Mouse (Mus musculus): Measurements from ENCODE around the gene Slc41a1. TPM values are rescaled to one million over a fixed set of nuclear protein-coding genes. Genes with fewer than 3 reads are reported as not detected.

Slc41a1 gene
- total and polyA plus RNA-seq, 3 experiments = 6.3 to 10.7 (median 8.8) TPM

DNA sequence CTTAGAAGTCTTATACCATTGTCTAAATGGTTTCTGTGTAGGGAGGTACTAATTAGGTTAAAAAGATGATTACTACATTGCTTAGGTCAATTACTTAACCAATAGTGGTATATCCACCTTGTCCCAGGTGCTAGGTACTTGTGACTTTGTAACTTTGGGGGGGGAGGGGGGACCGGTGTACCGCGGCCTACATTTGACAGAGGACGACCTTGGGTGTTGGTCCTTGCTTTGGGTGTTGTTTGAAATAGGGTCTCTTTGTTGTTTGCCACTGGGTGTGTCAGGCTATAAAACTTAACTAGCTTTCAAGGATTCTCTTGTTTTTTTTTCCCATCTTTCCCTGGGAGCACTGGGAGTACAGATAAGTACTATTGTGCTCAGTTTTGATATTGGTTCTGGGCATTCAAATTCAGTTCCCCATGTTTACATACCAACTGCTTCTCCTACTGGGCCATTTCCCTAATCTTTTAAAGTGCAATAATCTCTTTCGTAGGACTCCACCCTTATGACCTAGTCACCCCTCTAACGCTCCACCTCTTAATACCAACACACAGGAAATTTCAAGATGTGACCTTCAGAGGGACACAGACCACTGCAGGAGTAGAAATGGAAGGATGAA is 62.9 kb downstream of the Slc41a1 start:
- no peak overlapping the region for H3K27ac ChIP-seq (ENCODE audit: insufficient read depth, low read depth)
- dilution Hi-C loops (cut with MboI; ENCODE audit: extremely low pct_ligation_motif_present, extremely low pct_unique_long_range_greater_than_20kb, low sequenced_read_pairs) = no loop called here
- no peak overlapping the region for H3K4me3 ChIP-seq (replicated peaks in 1 of 3; ENCODE audit: low read depth in 2 of 3, low read length in 2 of 3, poor library complexity in 1 of 3)
- DNase-seq (ENCODE audit: extremely low read depth) = no peak
- no peaks in the 10 kb centered on the region for H3K27me3 ChIP-seq (replicated peaks)
- no peak for TF ChIP-seq MAFK (IDR thresholded peaks at IDR 0.05; ENCODE audit: insufficient replicate concordance, low read length)
- no peak for TF ChIP-seq ETS1 (conservative IDR thresholded peaks at IDR 0.05; ENCODE audit: low read depth, low read length)
- no peak for TF ChIP-seq HCFC1 (IDR thresholded peaks at IDR 0.05; ENCODE audit: low read depth, low read length)
- no peak for TF ChIP-seq E2F4 (IDR thresholded peaks at IDR 0.05; ENCODE audit: insufficient replicate concordance, low read depth, low read length)
- TF ChIP-seq JUN (IDR thresholded peaks at IDR 0.05; ENCODE audit: insufficient read depth, low read depth, low read length) = no peak
- TF ChIP-seq ZKSCAN1 (IDR thresholded peaks at IDR 0.05; ENCODE audit: borderline replicate concordance, low read depth, low read length) = no peak
- TF ChIP-seq SMC3 (IDR thresholded peaks at IDR 0.05; ENCODE audit: low read depth, low read length) = no peak
- no peak for TF ChIP-seq PAX5 (IDR thresholded peaks at IDR 0.05; ENCODE audit: low read length)
- TF ChIP-seq ZC3H11A (IDR thresholded peaks at IDR 0.05; ENCODE audit: low read depth, low read length) = no peak
- H3K36me3 ChIP-seq (replicated peaks in 1 of 2; ENCODE audit: control insufficient read depth in 1 of 2, insufficient read depth in 1 of 2, low read length in 1 of 2) = no peaks in the 10 kb centered on the region
- no peaks in the 10 kb centered on the region for H3K79me2 ChIP-seq (replicated peaks; ENCODE audit: control insufficient read depth, extremely low read depth, insufficient read depth, poor library complexity, severe bottlenecking)
- H3K9ac ChIP-seq (ENCODE audit: insufficient read depth, low read depth) = no peak overlapping the region
- in situ Hi-C loops (cut with MboI; ENCODE audit: low pct_ligation_motif_present, low pct_unique_long_range_greater_than_20kb, low sequenced_read_pairs) = no loop called here
- no peak overlapping the region for H3K4me2 ChIP-seq (ENCODE audit: insufficient read depth, low read depth, poor library complexity, severe bottlenecking)
- peaks cover 0 to 4% of the 10 kb centered on the region in 2 experiments; a peak in 1 of 4 replicates for H3K4me1 ChIP-seq (ENCODE audit: control insufficient read depth in 1 of 2, insufficient read depth in 2 of 2)
- no peaks in the 10 kb centered on the region for H3K9me3 ChIP-seq (replicated peaks; ENCODE audit: low read length)

DNA sequence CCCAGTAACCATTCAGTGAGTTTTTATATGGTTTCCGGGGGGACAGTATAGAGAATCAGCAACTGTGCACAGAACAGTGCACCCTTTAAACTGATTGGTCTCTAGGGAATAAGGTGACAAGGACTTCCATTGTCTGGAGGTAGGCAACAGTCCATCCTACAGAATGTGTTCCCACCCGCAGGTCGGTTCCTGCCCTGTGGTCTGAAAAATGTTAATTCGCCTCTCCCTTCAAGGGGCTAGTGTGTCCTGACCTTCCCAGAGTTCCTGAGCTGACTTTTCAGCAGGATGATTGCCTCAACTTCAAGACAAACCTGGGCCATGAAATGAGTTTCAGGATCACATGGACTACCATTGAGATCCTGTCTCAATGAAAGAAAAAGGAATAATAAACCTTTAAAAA is 64.1 kb downstream of the Slc41a1 start:
- no peaks in the 10 kb centered on the region for H3K79me2 ChIP-seq (replicated peaks; ENCODE audit: control insufficient read depth, extremely low read depth, insufficient read depth, poor library complexity, severe bottlenecking)
- H3K4me2 ChIP-seq (ENCODE audit: insufficient read depth, low read depth, poor library complexity, severe bottlenecking) = no peak overlapping the region
- in situ Hi-C loops (cut with MboI; ENCODE audit: low pct_ligation_motif_present, low pct_unique_long_range_greater_than_20kb, low sequenced_read_pairs) (no loop called here), dilution Hi-C loops (cut with MboI; ENCODE audit: extremely low pct_ligation_motif_present, extremely low pct_unique_long_range_greater_than_20kb, low sequenced_read_pairs) (no loop called here)
- H3K9me3 ChIP-seq (replicated peaks; ENCODE audit: low read length) = no peaks in the 10 kb centered on the region
- TF ChIP-seq MAZ (IDR thresholded peaks at IDR 0.05; ENCODE audit: low read depth, low read length) = no peak
- TF ChIP-seq TCF12 (IDR thresholded peaks at IDR 0.05; ENCODE audit: low read depth, low read length) = no peak
- no peak for TF ChIP-seq POLR2AphosphoS2 (IDR thresholded peaks at IDR 0.05; ENCODE audit: low read depth, low read length)
- TF ChIP-seq ETS1 (conservative IDR thresholded peaks at IDR 0.05; ENCODE audit: low read depth, low read length) = no peak
- no peak for TF ChIP-seq MAX (IDR thresholded peaks at IDR 0.05; ENCODE audit: low read length)
- no peak for TF ChIP-seq SIN3A (IDR thresholded peaks at IDR 0.05; ENCODE audit: low read length)
- no peak for TF ChIP-seq MXI1 (IDR thresholded peaks at IDR 0.05; ENCODE audit: low read depth, low read length)
- TF ChIP-seq USF2 (conservative IDR thresholded peaks at IDR 0.05; ENCODE audit: low read depth, low read length) = no peak
- no peak for DNase-seq (ENCODE audit: extremely low read depth)
- peaks cover 0 to 4% of the 10 kb centered on the region in 2 experiments; a peak in 1 of 4 replicates for H3K4me1 ChIP-seq (ENCODE audit: control insufficient read depth in 1 of 2, insufficient read depth in 2 of 2)
- H3K36me3 ChIP-seq (replicated peaks in 1 of 2; ENCODE audit: control insufficient read depth in 1 of 2, insufficient read depth in 1 of 2, low read length in 1 of 2) = no peaks in the 10 kb centered on the region
- H3K27me3 ChIP-seq (replicated peaks) = no peaks in the 10 kb centered on the region
- H3K9ac ChIP-seq (ENCODE audit: insufficient read depth, low read depth) = no peak overlapping the region
- no peak overlapping the region for H3K27ac ChIP-seq (ENCODE audit: insufficient read depth, low read depth)
- H3K4me3 ChIP-seq (replicated peaks in 1 of 3; ENCODE audit: low read depth in 2 of 3, low read length in 2 of 3, poor library complexity in 1 of 3) = no peak overlapping the region

Other genes with a start within 250 kb of the Slc41a1 start
- gene Avpr1b, start 228.3 kb upstream of the Slc41a1 start, total RNA-seq (2012; rRNA removed) = 0.04 and 0.08 TPM in 2 replicates
- not detected in 2 replicates for gene Avpr1b, start 228.3 kb upstream of the Slc41a1 start, total RNA-seq (2014; rRNA removed)
- gene Avpr1b, start 228.3 kb upstream of the Slc41a1 start, polyA plus RNA-seq (2012; ENCODE audit: insufficient read length, low read depth) = not detected in 2 replicates
- gene Ctse, start 189.2 kb upstream of the Slc41a1 start, total RNA-seq (2012; rRNA removed) = 1.4 and 1.9 TPM in 2 replicates
- gene Ctse, start 189.2 kb upstream of the Slc41a1 start, total RNA-seq (2014; rRNA removed) = 1.6 and 1.7 TPM in 2 replicates
- 11.6 TPM in 2 replicates for gene Ctse, start 189.2 kb upstream of the Slc41a1 start, polyA plus RNA-seq (2012; ENCODE audit: insufficient read length, low read depth)
- not detected in 2 replicates for gene Rab7b, start 138.8 kb upstream of the Slc41a1 start, total RNA-seq (2012; rRNA removed)
- gene Rab7b, start 138.8 kb upstream of the Slc41a1 start, total RNA-seq (2014; rRNA removed) = not detected in 2 replicates
- gene Rab7b, start 138.8 kb upstream of the Slc41a1 start, polyA plus RNA-seq (2012; ENCODE audit: insufficient read length, low read depth) = 0.19 and 0.44 TPM in 2 replicates
- not detected in 2 replicates for gene Slc26a9, start 83.5 kb upstream of the Slc41a1 start, total RNA-seq (2012; rRNA removed)
- not detected in 2 replicates for gene Slc26a9, start 83.5 kb upstream of the Slc41a1 start, total RNA-seq (2014; rRNA removed)
- 0.29 and 0.31 TPM in 2 replicates for gene Slc26a9, start 83.5 kb upstream of the Slc41a1 start, polyA plus RNA-seq (2012; ENCODE audit: insufficient read length, low read depth)
- gene Pm20d1, start 30.1 kb upstream of the Slc41a1 start, total RNA-seq (2012; rRNA removed) = 0.17 and 0.29 TPM in 2 replicates
- gene Pm20d1, start 30.1 kb upstream of the Slc41a1 start, total RNA-seq (2014; rRNA removed) = 0.09 and 0.21 TPM in 2 replicates
- 0.19 and 0.53 TPM in 2 replicates for gene Pm20d1, start 30.1 kb upstream of the Slc41a1 start, polyA plus RNA-seq (2012; ENCODE audit: insufficient read length, low read depth)
- gene Rab29, start 39.7 kb downstream of the Slc41a1 start, total RNA-seq (2012; rRNA removed) = 10.8 and 11.5 TPM in 2 replicates
- 16.4 and 17.8 TPM in 2 replicates for gene Rab29, start 39.7 kb downstream of the Slc41a1 start, total RNA-seq (2014; rRNA removed)
- 14.8 and 15.6 TPM in 2 replicates for gene Rab29, start 39.7 kb downstream of the Slc41a1 start, polyA plus RNA-seq (2012; ENCODE audit: insufficient read length, low read depth)
- 87.4 and 99.4 TPM in 2 replicates for gene Nucks1, start 83.0 kb downstream of the Slc41a1 start, total RNA-seq (2012; rRNA removed)
- gene Nucks1, start 83.0 kb downstream of the Slc41a1 start, total RNA-seq (2014; rRNA removed) = 267 and 274 TPM in 2 replicates
- 96.9 and 99.6 TPM in 2 replicates for gene Nucks1, start 83.0 kb downstream of the Slc41a1 start, polyA plus RNA-seq (2012; ENCODE audit: insufficient read length, low read depth)
- 0.47 and 0.55 TPM in 2 replicates for gene Slc45a3, start 135.5 kb downstream of the Slc41a1 start, total RNA-seq (2012; rRNA removed)
- gene Slc45a3, start 135.5 kb downstream of the Slc41a1 start, total RNA-seq (2014; rRNA removed) = 0.11 and 0.16 TPM in 2 replicates
- 0.15 and 0.20 TPM in 2 replicates for gene Slc45a3, start 135.5 kb downstream of the Slc41a1 start, polyA plus RNA-seq (2012; ENCODE audit: insufficient read length, low read depth)
- gene Elk4, start 180.1 kb downstream of the Slc41a1 start, total RNA-seq (2012; rRNA removed) = 18.9 and 21.0 TPM in 2 replicates
- 12.8 and 16.8 TPM in 2 replicates for gene Elk4, start 180.1 kb downstream of the Slc41a1 start, total RNA-seq (2014; rRNA removed)
- gene Elk4, start 180.1 kb downstream of the Slc41a1 start, polyA plus RNA-seq (2012; ENCODE audit: insufficient read length, low read depth) = 16.1 and 17.4 TPM in 2 replicates
- 5.2 and 5.6 TPM in 2 replicates for gene Mfsd4a, start 240.6 kb downstream of the Slc41a1 start, total RNA-seq (2012; rRNA removed)
- gene Mfsd4a, start 240.6 kb downstream of the Slc41a1 start, total RNA-seq (2014; rRNA removed) = 0.81 and 1.4 TPM in 2 replicates
- 11.8 and 13.0 TPM in 2 replicates for gene Mfsd4a, start 240.6 kb downstream of the Slc41a1 start, polyA plus RNA-seq (2012; ENCODE audit: insufficient read length, low read depth)

Measured in CH12.LX (cell line).